Mouse (Mus musculus): ENCODE results near the gene Tubb3.

DNA sequence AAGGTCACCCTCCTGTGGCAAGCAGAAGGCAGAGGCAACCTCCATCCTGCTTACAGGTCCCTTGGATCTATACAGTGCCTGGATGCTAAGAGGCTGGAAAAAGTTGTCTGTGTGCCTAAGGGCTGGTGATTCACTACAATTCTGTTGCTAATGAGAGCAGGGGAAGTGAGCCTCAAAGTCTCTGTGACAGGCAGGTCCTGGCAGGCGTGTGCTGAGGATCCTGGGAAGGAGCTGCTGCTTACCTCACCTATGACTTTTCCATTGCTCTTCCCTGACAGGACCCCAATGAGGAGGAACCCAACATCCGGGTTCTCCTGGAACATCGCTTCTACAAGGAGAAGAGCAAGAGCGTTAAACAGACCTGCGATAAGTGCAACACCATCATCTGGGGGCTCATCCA, 42.7 kb downstream of the Tubb3 start:
- no peak for TF ChIP-seq TAL1 (IDR thresholded peaks at IDR 0.05; ENCODE audit: low read length)
- no peak for TF ChIP-seq GATA1 (IDR thresholded peaks at IDR 0.05; ENCODE audit: low read length)
